Mouse (Mus musculus) intestine, postnatal 0 days (tissue): ENCODE measurements at regions not wholly inside any gene's neighbourhood (a gene's known extent, or its start where the extent isn't known, plus 50 kb on each side); places are given as distances from the start of the nearest gene placed in this dataset.
A peak's percentile ranks its signal among the peaks of the same experiment; 100 is the strongest.
"Not testable (repeated sequence)": the region's sequence is repeated elsewhere in the genome, so short reads cannot be mapped to it uniquely, and the experiment has no call there.

Experiments
- ATAC-seq: fragments of 200-750 bp; cut with Nextera tagmentation; 2 replicates; pipeline ENCODE4 v1.8.0; 2017; ENCODE audit warnings: mild to moderate bottlenecking, moderate TSS enrichment, moderate library complexity
- H3K27ac ChIP-seq: fragments of 300-500 bp; sonication (generic); 2 replicates; pipeline ENCODE4 v1.5.1; 2014; ENCODE audit warnings: mild to moderate bottlenecking, low read depth, low read length, moderate library complexity
- H3K27me3 ChIP-seq: fragments of 300-500 bp; sonication (generic); replicated peaks from 2 replicates; pipeline ENCODE4 v1.6.1; 2014; ENCODE audit warnings: low read length, mixed read lengths; ENCODE audit not compliant: control insufficient read depth, insufficient read depth
- H3K36me3 ChIP-seq: fragments of 300-500 bp; sonication (generic); 2 replicates; pipeline ENCODE4 v1.6.1; 2014; ENCODE audit warnings: mild to moderate bottlenecking, moderate library complexity; ENCODE audit not compliant: control insufficient read depth, insufficient read depth
- H3K4me1 ChIP-seq: fragments of 300-500 bp; sonication (generic); replicated peaks from 2 replicates; pipeline ENCODE4 v1.6.1; 2014; ENCODE audit warnings: antibody characterized with exemption, low read length, mixed read lengths; ENCODE audit not compliant: control insufficient read depth, insufficient read depth
- H3K4me2 ChIP-seq: fragments of 300-500 bp; sonication (generic); replicated peaks from 2 replicates; pipeline ENCODE4 v1.6.1; 2014; ENCODE audit warnings: low read depth, mild to moderate bottlenecking, moderate library complexity
- H3K4me3 ChIP-seq: fragments of 300-500 bp; sonication (generic); 2 replicates; pipeline ENCODE4 v1.5.1; 2014; ENCODE audit warnings: low read depth, low read length
- H3K9ac ChIP-seq: fragments of 300-500 bp; sonication (generic); 2 replicates; pipeline ENCODE4 v1.6.1; 2014; ENCODE audit warnings: mild to moderate bottlenecking, low read depth, low read length
- H3K9me3 ChIP-seq: fragments of 300-500 bp; sonication (generic); 2 replicates; pipeline ENCODE4 v1.6.1; 2016; ENCODE audit warnings: mixed run types; ENCODE audit not compliant: control insufficient read depth
- CTCF ChIP-seq: sonication (generic); IDR thresholded peaks from 2 replicates; pipeline ENCODE4 v1.5.1; 2016; ENCODE audit warnings: low read depth, mild to moderate bottlenecking, control low read depth, antibody characterized with exemption, moderate library complexity
- WGBS: fragments of 180-500 bp; shearing (Covaris S2); extraction: QIAGEN DNeasy Blood & Tissue Kit; methylation state at CpG from one replicate; pipeline ENCODE4 v1.1.7; 2014; 5-methylcytosine and 5-hydroxymethylcytosine counted together

GRCm38 (mm10) chr3:78981057-78981456, 305.3 kb downstream of the Rapgef2 start:
- 89% methylated on average over 3 of the region's 3 CpGs for WGBS
- TF ChIP-seq CTCF, result no peak
- no peak overlapping the region for H3K9ac ChIP-seq
- no peak for ATAC-seq
- no peak overlapping the region for H3K4me3 ChIP-seq
- no peak overlapping the region for H3K27ac ChIP-seq
- H3K27me3 ChIP-seq, result no peaks in the 10 kb centered on the region
- no peaks in the 10 kb centered on the region for H3K4me1 ChIP-seq
- H3K9me3 ChIP-seq, result no peaks in the 10 kb centered on the region
- H3K36me3 ChIP-seq, result no peaks in the 10 kb centered on the region
- H3K4me2 ChIP-seq, result no peak overlapping the region

- H3K4me3 ChIP-seq, result no peak overlapping the region
- H3K27me3 ChIP-seq, result no peaks in the 10 kb centered on the region
- no peak overlapping the region for H3K4me2 ChIP-seq
- 72% methylated on average over 4 of the region's 4 CpGs for WGBS
- H3K4me1 ChIP-seq, result no peaks in the 10 kb centered on the region
- H3K36me3 ChIP-seq, result no peaks in the 10 kb centered on the region
- no peak overlapping the region for H3K9ac ChIP-seq
- no peak for ATAC-seq
- H3K9me3 ChIP-seq, result no peaks in the 10 kb centered on the region
- TF ChIP-seq CTCF, result no peak
- no peak overlapping the region for H3K27ac ChIP-seq
Measured at GRCm38 (mm10) chr3:78978781-78979180, 307.5 kb downstream of the Rapgef2 start.

- H3K27me3 ChIP-seq, H3K36me3 ChIP-seq, H3K27ac ChIP-seq, H3K9ac ChIP-seq, H3K4me1 ChIP-seq, H3K9me3 ChIP-seq: not testable (repeated sequence)
- peak; percentile 57; the same call in 1 of the 2 replicates for ATAC-seq
- 4% methylated on average over 37 of the region's 57 CpGs for WGBS
- Histone ChIP-seq H3K4me3 (peak overlapping the region; percentile 43), H3K4me2 (peak overlapping the region; percentile 75)
Measured at GRCm38 (mm10) chr3:78966683-78967549, 319.4 kb downstream of the Rapgef2 start.

DNA sequence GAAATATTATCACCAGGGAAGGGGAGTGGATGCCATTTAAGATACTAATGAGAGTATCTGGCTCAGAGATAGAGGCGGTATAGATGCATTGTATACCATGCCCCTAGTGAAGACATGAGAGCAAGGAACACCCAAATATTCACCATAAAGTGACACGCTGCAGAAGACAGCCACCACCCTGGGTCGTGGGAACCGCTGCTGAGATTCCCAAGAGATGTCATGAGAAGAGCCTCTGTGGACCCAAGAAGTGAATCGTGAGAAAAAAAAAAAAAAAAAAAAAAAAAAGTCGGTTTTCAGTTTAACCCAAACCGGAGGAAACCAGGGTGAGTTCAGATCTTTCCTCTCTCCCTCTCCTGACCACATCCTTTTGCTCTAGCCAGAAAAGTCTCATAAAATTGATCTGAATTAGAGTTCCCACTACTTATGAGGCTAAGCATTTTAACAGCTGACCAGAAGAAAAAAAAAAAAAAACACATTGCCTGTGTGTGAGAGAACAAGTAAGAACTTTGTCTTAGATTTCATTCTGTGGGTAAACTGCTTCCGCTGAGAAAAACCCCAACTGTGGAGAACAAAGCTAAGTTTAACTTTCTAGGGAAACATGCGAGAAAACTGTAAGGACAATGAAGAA, 322.0 kb downstream of the Rapgef2 start:
- Histone ChIP-seq H3K4me1 (no peaks in the 10 kb centered on the region), H3K9ac (no peak overlapping the region), H3K27me3 (no peaks in the 10 kb centered on the region), H3K4me2 (no peak overlapping the region), H3K27ac (no peak overlapping the region), H3K9me3 (no peaks in the 10 kb centered on the region), H3K36me3 (no peaks in the 10 kb centered on the region), H3K4me3 (no peak overlapping the region)
- 72% methylated on average over 9 of the region's 9 CpGs for WGBS
- no peak for ATAC-seq
- TF ChIP-seq CTCF, result no peak

DNA sequence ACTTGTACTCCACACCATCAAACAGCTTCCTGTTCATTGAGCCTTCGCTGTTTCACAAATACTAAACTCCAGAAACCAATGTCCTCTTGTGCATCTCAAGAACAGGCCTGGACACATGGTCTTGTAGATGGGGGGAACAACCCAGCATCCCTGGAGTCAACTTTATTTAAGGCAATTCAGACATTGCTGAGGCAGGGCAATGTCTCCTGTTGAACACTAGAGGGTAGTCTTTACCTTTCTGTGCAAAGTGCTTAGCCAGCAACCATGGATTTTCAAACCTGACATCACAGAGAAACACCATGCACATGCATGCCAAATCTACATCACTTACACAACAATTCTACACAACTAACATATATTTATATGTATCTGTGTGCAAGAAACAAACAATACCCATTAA, 327.5 kb downstream of the Rapgef2 start:
- Histone ChIP-seq H3K9ac (no peak overlapping the region), H3K27me3 (no peaks in the 10 kb centered on the region), H3K4me2 (no peak overlapping the region), H3K9me3 (no peaks in the 10 kb centered on the region), H3K27ac (no peak overlapping the region), H3K4me1 (no peaks in the 10 kb centered on the region), H3K36me3 (no peaks in the 10 kb centered on the region), H3K4me3 (no peak overlapping the region)
- no peak for ATAC-seq
- TF ChIP-seq CTCF, result peak; percentile 96
- WGBS, result 26% methylated on average over 1 of the region's 1 CpGs

DNA sequence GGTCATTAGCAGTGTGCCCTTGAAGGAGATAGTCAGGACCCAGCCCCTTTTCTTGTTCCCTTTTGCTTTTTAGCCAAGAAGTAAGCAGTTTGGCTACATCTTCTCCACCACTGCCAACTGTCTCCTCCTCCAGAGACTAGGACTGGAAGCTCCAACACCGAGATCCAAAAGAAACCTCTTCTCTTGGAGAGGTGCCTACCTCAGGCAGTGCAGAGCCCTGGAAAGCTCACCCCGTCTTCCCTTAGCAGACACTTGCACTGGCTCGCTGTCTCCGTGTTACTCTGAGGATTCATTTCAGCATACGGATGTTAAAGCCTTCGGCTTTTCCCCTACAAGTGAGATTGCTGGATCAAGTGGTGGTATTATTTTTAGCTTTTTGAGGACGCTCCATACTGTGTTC, 331.0 kb downstream of the Rapgef2 start:
- H3K4me3 ChIP-seq, result no peak overlapping the region
- 81% methylated on average over 7 of the region's 7 CpGs for whole genome bisulfite sequencing
- no peak overlapping the region for H3K9ac ChIP-seq
- ATAC-seq, result no peak
- H3K27me3 ChIP-seq, result no peaks in the 10 kb centered on the region
- TF ChIP-seq CTCF, result no peak
- no peak overlapping the region for H3K27ac ChIP-seq
- H3K4me2 ChIP-seq, result no peak overlapping the region
- no peaks in the 10 kb centered on the region for H3K9me3 ChIP-seq
- H3K4me1 ChIP-seq, result no peaks in the 10 kb centered on the region
- H3K36me3 ChIP-seq, result no peaks in the 10 kb centered on the region
